Mouse (Mus musculus) spleen, adult 18-20 months (tissue): ENCODE measurements around the gene Tent4b.

Experiments
- DNase-seq, 2 experiments: peaks; one replicate each; pipeline ENCODE4 v3.0.0; 2022; ENCODE audit warnings: mixed read lengths in 2 of 2

Gene Tent4b

GRCm38 (mm10) chr8:88280904-88281303 is 81.9 kb downstream of the Tent4b start:
- DNase-seq, result no peak

DNA sequence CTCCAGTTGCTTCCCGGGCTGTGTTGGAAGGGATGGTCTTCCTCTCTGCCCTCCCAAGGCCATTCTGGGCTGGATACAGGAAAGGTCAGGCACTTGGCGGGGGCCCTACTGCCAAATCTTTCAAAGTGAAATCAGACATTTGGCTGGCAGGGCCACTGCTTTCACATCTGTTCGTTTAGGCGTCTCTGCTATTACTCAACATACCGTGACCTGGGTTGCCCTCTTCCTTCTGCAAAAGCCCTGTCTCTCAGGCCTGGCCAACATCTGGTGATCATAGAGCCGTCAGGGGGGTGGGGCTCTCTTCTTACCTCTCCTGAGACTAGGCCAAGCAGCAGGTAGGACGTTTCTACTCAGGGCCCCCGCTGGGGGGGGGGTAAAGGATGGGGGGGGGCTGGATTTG is 83.7 kb downstream of the Tent4b start:
- peak; percentile 50 to 53 for DNase-seq

- no peak for DNase-seq
Measured at GRCm38 (mm10) chr8:88283243-88284115, 84.5 kb downstream of the Tent4b start.

DNA sequence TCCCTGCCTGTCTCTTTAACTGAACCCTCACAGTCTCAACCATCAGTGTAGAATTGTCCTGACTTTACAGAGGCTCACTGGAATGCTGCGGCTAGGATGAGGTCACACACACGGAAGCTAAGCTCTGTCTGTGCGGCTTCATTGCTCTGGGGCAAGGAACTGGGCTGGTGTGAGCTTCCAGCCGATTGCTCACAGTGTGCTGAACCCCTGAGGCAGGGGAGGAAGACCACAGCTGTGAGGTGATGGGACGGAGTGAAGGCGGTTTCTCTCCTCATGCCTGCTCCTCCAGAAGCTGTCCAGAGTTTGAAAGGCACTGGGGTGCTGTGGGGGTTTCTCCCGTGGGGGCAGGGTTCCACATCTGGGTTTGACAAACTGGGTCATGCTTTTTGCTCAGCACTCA is 85.7 kb downstream of the Tent4b start:
- no peak for DNase-seq

DNA sequence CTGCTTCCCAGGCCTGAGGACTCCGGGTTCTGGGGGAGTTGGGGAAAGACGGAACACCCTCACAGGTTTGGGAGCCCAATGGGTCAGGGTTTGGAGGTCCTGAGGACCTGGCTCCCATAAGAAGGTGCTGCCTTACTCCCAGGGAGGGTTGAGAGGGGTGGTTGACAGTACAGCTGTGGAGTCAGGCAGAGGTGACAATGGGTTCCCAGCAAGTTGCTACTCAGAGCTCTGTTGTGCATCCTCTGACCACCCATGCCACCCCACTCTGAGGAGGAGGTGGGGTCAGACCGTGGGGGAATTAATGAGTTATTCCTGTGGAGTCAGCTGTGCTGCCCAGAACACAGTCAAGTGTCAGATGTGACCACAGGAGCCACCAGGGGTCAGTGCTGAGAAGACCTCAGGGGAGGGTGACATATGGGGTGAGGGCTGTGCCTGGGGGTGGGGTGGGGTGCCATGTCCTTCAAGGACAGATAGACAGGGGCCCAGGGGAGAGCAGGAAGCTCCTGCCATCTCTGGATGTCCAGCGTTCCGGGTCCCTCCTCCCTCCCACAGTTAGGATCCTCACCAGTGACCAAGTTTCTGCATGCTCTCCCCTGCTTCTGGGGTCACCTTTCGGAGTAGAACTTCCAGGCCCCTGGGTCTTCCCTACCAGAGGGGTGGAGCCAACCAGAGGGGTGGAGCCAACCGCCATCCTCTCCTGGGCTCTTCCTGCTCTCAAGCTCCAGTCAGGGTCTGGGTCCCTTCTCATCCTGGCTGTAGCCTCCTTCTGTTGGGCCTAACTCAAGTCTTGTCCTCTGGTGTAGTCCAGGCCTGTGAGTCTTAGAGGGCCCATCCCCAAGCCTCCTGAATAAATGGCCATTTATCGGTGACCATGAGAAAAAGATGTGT is 86.7 kb downstream of the Tent4b start:
- DNase-seq, result peak; percentile 41 to 59

GRCm38 (mm10) chr8:88286421-88286960 is 87.5 kb downstream of the Tent4b start:
- no peak for DNase-seq

DNA sequence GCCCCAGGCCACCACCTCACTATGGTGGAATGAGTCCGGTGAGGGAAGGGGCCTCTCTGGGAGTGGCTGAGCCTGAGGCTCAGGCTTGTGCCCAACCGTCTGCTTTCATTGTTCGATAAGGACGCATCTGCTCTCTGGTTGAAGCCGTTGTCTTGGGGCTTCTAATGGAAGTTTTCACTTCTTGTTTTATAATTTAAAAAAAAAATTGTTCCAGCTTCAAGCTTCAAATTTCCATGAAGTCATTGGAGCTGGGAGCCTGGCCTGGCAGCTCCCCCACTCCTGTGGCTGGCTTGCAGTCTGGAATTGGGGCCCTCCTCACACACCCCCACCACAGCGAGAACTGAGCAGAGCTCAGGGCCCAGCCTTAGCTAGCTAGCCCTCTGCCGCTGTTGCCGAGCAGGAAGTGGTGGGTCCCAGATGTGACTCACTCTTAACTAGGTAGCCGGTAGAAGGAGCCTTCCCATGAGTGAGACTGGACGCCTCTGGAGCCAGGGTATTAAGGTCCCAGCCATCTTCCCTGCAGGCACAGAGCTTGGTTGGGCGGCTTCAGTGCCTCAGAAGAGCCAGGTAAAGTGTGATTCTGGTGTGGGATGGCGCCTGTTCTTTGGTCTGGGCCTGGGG is 89.7 kb downstream of the Tent4b start:
- DNase-seq, result peak; percentile 53 to 64

GRCm38 (mm10) chr8:88289901-88290300 is 90.9 kb downstream of the Tent4b start:
- DNase-seq, result peak in 1 of 2 experiments; percentile 60

- DNase-seq, result no peak
Measured at GRCm38 (mm10) chr8:88290326-88291304, 91.6 kb downstream of the Tent4b start.

DNA sequence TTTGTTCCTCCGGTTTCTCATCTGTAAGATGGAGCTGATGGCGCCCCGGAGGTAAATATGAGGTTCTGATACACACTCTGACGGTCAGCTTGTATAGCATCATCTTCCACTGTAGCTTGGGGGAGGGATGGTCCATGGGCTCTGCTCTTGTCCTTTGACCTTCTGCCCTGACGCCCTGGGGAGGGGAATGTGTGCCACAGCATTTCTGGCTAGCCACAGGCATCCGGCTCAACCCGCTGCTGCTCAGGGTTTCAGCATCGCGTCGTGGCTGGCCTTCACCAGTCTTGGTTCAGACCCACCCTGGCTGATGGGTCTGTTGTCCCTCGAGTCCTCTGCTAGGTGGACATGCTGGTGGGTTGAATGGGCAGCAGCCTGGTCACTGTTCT is 92.3 kb downstream of the Tent4b start:
- no peak for DNase-seq

GRCm38 (mm10) chr8:88292926-88293325 is 93.9 kb downstream of the Tent4b start:
- DNase-seq, result no peak

GRCm38 (mm10) chr8:88293590-88294356 is 94.8 kb downstream of the Tent4b start:
- DNase-seq, result peak; percentile 65 to 70

DNA sequence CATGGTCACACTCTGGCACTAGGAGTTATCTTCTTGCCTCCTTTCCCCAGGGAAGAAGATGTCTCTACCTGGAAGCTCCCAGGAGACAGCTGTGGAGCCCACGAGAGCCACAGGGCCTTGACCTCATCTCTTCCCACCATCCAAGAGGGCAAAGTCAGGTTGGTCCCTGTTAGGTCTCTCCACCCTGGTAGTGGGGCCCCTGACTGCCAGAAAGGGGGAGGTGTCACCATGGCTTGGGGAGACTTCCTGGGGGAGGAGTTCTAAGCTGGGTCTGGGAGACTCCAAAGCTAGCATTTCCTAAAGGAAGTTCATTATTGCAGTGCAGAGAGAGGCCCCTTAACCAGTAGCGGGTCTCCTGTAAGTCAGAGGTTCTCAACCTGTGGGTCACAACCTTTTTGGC is 96.0 kb downstream of the Tent4b start:
- peak in 1 of 2 experiments; percentile 3 for DNase-seq

GRCm38 (mm10) chr8:88297976-88298732 is 99.1 kb downstream of the Tent4b start:
- DNase-seq, result no peak

GRCm38 (mm10) chr8:88298733-88299103 is 99.7 kb downstream of the Tent4b start:
- DNase-seq, result no peak

DNA sequence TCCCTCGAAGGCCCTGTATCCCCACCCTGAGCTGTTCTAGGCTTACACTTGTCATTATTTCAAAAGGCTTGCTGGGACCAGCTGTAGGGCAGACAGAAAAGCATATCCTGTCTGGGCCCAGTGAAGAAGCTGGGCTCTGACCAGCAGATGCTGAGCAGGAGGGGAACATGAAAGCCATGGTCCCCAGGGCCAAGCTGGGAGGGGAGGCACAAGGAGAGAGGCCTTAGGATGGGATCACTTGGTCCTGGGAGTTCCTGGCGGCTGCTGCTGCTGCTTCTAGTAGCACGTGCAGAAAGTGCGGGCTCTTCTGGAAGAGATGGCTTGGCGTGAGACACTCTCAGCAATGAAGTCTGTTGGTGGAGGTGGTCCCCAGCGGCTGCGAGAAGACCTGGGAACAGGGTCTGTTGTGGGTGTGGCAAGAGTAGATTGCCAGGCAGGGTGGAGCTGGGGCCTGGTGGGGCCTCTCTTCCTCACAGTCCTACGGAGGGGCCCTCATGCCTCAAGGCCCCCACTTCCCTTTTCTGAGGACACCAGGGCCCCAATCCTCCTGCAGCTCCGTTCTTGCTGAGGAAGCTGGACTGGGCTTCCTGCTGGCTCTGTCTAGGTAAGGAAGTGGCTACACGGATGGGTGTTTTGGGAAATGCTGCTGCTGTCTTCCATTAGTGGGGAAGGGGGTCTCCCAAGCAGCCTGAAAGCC is 101.0 kb downstream of the Tent4b start:
- DNase-seq, result no peak

- DNase-seq, result no peak
Measured at GRCm38 (mm10) chr8:88301589-88302437, 102.8 kb downstream of the Tent4b start.

DNA sequence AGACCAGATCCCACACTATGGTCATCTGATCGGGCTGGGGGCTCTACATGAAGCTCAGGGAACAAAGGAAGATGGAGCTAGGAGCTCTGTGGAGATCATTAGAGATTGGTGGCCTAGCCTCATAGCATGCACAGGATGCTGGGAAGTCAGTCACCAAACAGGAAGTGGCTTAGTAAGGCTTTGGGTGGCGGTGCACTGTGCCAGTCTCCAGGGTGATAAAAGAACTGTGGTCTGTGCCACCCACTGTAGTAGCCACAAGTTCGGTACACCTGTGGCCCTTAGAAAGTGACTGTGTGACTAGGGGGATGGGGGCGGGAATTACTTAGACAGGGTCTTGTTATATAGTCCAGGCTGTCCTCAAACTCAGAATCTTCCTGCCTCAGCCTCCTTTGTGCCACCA is 106.8 kb downstream of the Tent4b start:
- no peak for DNase-seq

- no peak for DNase-seq
Measured at GRCm38 (mm10) chr8:88306511-88306910, 107.5 kb downstream of the Tent4b start.
